Mouse (Mus musculus): ENCODE measurements around the gene Ndrg3. TPM values are rescaled to one million over a fixed set of nuclear protein-coding genes. Genes with fewer than 3 reads are reported as not detected.

The Ndrg3 gene
- polyA plus RNA-seq, 1 experiment = 197 TPM

DNA sequence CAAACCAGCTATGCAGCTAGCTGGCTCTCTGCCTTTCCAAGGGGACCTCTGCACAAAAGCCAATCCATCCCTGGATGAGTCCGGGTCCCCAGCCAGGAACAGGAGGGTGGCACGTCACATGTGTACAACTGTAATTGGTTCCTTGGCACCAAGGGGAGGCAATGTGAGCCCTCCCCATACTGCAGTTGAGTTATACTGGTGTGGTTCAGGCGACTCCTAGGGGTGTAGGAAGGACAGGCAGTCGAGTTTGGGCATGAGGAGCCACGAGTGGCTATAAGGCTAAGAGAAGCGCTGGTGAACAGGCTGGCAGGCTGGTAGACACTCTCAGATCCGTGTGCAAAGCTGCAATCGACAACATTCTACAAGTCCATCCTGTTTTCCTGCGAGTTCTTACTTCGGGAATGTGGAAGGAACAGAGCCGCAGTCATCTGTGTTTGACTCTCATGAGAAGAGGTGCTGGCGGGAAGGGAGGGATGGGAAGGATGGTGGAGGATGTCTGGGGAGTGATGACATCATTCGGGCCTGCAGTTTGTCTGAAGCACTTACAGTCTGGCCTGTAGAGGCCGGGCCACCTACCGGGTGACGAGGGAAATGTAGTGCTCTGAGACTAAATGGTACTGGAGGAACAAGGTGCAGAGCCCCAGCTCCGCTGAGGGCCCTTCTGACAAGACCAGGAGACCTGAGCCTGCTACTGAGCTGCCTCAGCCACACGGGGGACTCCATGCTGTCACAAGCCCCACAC, 24.8 kb upstream of the Ndrg3 start:
- TF ChIP-seq CTCF (IDR thresholded peaks at IDR 0.05; ENCODE audit: borderline replicate concordance, control insufficient read depth, extremely low read depth, insufficient read depth, low read length, poor library complexity) = no peak
- H3K27ac ChIP-seq (ENCODE audit: control insufficient read depth, insufficient read depth, low read length) = no peak overlapping the region
- no peaks in the 10 kb centered on the region for H3K36me3 ChIP-seq (ENCODE audit: control insufficient read depth, insufficient read depth, low read length)
- no peaks in the 10 kb centered on the region for H3K27me3 ChIP-seq (ENCODE audit: control insufficient read depth, insufficient read depth, low read length)
- 89% methylated on average over 18 of the region's 18 CpGs for WGBS
- no peak overlapping the region for H3K4me3 ChIP-seq (ENCODE audit: control insufficient read depth, insufficient read depth, low read length)
- no peaks in the 10 kb centered on the region for H3K4me1 ChIP-seq (replicated peaks; ENCODE audit: control insufficient read depth, insufficient read depth, low read length)
- DNase-seq = no peak

DNA sequence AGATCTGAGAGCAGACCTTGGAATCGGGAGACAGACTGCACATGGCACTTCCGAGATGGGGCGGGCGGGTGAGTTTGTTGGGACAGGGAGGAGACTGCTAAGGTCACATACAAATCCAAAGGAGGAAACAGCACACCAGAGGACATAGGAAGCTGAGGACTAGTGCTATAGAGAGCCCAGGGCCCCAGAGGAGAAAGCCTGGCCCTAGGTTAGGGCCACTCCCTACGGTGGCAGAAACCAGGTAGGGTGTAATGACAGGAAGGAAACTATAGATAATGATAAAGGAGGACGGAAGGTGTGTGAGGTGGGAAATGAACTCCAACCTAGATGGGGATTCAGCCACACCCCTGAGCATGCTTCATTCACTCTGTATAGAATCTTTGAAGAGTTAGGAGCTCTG, 20.5 kb upstream of the Ndrg3 start:
- no peak for TF ChIP-seq CTCF (IDR thresholded peaks at IDR 0.05; ENCODE audit: borderline replicate concordance, control insufficient read depth, extremely low read depth, insufficient read depth, low read length, poor library complexity)
- TF ChIP-seq POLR2A (IDR thresholded peaks at IDR 0.05; ENCODE audit: control insufficient read depth, extremely low read depth, insufficient read depth, low read length, poor library complexity) = no peak
- Histone ChIP-seq H3K27ac (ENCODE audit: control insufficient read depth, insufficient read depth, low read length) (no peak overlapping the region), H3K4me3 (ENCODE audit: control insufficient read depth, insufficient read depth, low read length) (no peak overlapping the region), H3K36me3 (ENCODE audit: control insufficient read depth, insufficient read depth, low read length) (no peaks in the 10 kb centered on the region), H3K4me1 (replicated peaks; ENCODE audit: control insufficient read depth, insufficient read depth, low read length) (peaks cover 10% of the 10 kb centered on the region), H3K27me3 (ENCODE audit: control insufficient read depth, insufficient read depth, low read length) (no peaks in the 10 kb centered on the region)
- DNase-seq = no peak
- 95% methylated on average over 6 of the region's 6 CpGs for WGBS

DNA sequence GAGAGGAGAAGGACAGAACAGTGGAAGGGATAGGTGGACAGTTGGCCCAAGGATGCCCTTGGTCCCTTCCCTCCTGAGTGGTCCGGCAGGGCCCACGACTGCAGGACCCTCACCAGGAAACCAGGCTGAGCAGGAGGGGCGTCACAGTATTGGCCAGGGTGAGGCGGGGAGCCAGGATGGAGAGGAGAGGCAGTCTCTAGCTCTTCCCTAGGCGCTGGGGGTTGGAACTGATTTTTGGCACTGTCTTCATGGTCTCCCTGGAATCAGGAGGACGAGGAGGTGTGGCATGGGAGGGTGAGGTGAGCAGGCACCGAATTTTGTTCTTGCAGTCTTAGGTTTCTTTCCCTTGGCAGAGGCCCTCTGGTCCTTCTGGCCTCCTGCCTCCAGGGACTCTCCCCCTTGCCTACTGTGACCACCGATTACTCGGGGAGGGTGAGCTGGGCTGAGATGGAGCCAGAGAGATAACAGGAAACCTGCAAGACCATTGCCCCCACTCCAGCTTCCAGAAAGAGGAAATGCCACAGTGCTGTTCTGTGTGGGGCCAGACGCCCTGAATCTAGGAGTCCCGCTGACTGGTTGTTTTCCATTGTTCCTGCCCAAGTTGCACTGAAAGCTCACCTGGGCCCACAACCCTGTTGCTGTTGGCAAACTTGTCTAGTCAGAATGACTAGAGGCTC, 18.9 kb upstream of the Ndrg3 start:
- Histone ChIP-seq H3K4me3 (ENCODE audit: control insufficient read depth, insufficient read depth, low read length) (no peak overlapping the region), H3K27ac (ENCODE audit: control insufficient read depth, insufficient read depth, low read length) (no peak overlapping the region), H3K27me3 (ENCODE audit: control insufficient read depth, insufficient read depth, low read length) (no peaks in the 10 kb centered on the region), H3K4me1 (replicated peaks; ENCODE audit: control insufficient read depth, insufficient read depth, low read length) (peaks cover 19% of the 10 kb centered on the region), H3K36me3 (ENCODE audit: control insufficient read depth, insufficient read depth, low read length) (no peaks in the 10 kb centered on the region)
- no peak for DNase-seq
- WGBS = 43% methylated on average over 11 of the region's 11 CpGs
- TF ChIP-seq CTCF (IDR thresholded peaks at IDR 0.05; ENCODE audit: borderline replicate concordance, control insufficient read depth, extremely low read depth, insufficient read depth, low read length, poor library complexity) = no peak
- no peak for TF ChIP-seq POLR2A (IDR thresholded peaks at IDR 0.05; ENCODE audit: control insufficient read depth, extremely low read depth, insufficient read depth, low read length, poor library complexity)

DNA sequence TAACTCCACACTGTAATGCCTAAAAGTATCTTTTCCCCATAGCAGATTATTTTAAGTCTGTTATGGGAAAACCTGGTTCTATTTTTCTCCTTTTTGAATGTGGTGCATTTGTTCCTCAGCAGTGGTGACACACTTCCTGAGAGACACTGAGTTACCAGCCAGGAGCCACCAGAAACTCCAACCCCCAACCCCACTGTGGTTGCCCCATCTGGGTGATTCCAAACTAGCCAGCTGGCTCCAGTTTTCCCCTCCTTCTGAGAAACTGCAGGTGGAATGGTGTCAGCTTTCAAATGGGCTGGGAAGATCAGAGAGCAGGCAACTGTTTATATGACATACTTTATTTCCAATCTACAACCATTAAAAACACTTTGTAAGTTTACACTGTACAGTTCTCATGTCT, 18.3 kb upstream of the Ndrg3 start:
- Histone ChIP-seq H3K36me3 (ENCODE audit: control insufficient read depth, insufficient read depth, low read length) (peaks cover under 1% of the 10 kb centered on the region), H3K4me1 (replicated peaks; ENCODE audit: control insufficient read depth, insufficient read depth, low read length) (peaks cover 21% of the 10 kb centered on the region), H3K27me3 (ENCODE audit: control insufficient read depth, insufficient read depth, low read length) (no peaks in the 10 kb centered on the region), H3K27ac (ENCODE audit: control insufficient read depth, insufficient read depth, low read length) (no peak overlapping the region), H3K4me3 (ENCODE audit: control insufficient read depth, insufficient read depth, low read length) (no peak overlapping the region)
- no peak for DNase-seq
- TF ChIP-seq CTCF (IDR thresholded peaks at IDR 0.05; ENCODE audit: borderline replicate concordance, control insufficient read depth, extremely low read depth, insufficient read depth, low read length, poor library complexity) (no peak), POLR2A (IDR thresholded peaks at IDR 0.05; ENCODE audit: control insufficient read depth, extremely low read depth, insufficient read depth, low read length, poor library complexity) (no peak)

DNA sequence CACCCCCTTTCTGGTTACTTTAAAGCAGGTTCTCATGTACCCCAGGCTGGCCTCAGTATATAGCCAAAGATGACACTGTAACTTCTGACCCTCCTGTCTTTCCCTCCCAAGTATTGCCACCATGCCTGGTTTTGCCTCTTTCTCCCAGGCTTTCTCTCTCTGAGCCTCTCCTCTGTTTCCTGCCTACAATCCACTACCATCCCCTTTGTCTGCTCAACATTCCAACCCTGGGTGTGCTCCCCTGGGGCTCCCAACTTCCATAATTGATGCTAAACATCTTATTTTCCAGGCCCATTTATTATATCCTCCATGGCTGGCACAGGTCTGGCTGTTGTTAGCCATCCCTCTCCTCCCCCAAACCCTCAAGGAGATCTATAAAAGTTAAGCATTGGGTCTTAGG, 16.7 kb upstream of the Ndrg3 start:
- TF ChIP-seq CTCF (IDR thresholded peaks at IDR 0.05; ENCODE audit: borderline replicate concordance, control insufficient read depth, extremely low read depth, insufficient read depth, low read length, poor library complexity) (no peak), POLR2A (IDR thresholded peaks at IDR 0.05; ENCODE audit: control insufficient read depth, extremely low read depth, insufficient read depth, low read length, poor library complexity) (no peak)
- no peak overlapping the region for H3K4me3 ChIP-seq (ENCODE audit: control insufficient read depth, insufficient read depth, low read length)
- no peaks in the 10 kb centered on the region for H3K27me3 ChIP-seq (ENCODE audit: control insufficient read depth, insufficient read depth, low read length)
- peaks cover 5% of the 10 kb centered on the region for H3K36me3 ChIP-seq (ENCODE audit: control insufficient read depth, insufficient read depth, low read length)
- peaks cover 21% of the 10 kb centered on the region for H3K4me1 ChIP-seq (replicated peaks; ENCODE audit: control insufficient read depth, insufficient read depth, low read length)
- DNase-seq = no peak
- H3K27ac ChIP-seq (ENCODE audit: control insufficient read depth, insufficient read depth, low read length) = no peak overlapping the region

DNA sequence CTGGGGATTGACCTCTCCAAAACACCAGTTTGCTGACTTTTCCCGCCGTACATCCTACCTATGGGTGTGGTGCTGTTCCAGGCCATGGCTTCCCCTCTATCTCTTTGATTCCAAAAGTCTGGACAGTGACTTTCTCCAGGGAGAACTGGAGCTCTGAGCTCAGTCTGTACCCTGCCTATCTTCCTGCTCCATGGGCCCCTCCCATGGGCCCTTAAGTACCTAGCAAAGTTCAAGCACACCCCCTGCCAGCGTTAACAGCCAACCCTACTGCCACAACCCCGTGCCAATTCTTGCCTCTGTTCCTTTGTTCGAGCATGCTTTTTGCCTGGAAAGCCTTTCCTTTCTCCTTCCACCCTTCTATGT, 15.4 kb upstream of the Ndrg3 start:
- Histone ChIP-seq H3K27me3 (ENCODE audit: control insufficient read depth, insufficient read depth, low read length) (no peaks in the 10 kb centered on the region), H3K36me3 (ENCODE audit: control insufficient read depth, insufficient read depth, low read length) (peaks cover 5% of the 10 kb centered on the region), H3K4me1 (replicated peaks; ENCODE audit: control insufficient read depth, insufficient read depth, low read length) (peaks cover 21% of the 10 kb centered on the region), H3K4me3 (ENCODE audit: control insufficient read depth, insufficient read depth, low read length) (peak overlapping the region; percentile 82), H3K27ac (ENCODE audit: control insufficient read depth, insufficient read depth, low read length) (no peak overlapping the region; the same call in 1 of the 2 replicates)
- WGBS = 33% methylated on average over 5 of the region's 5 CpGs
- DNase-seq = no peak
- TF ChIP-seq POLR2A (IDR thresholded peaks at IDR 0.05; ENCODE audit: control insufficient read depth, extremely low read depth, insufficient read depth, low read length, poor library complexity) (no peak), CTCF (IDR thresholded peaks at IDR 0.05; ENCODE audit: borderline replicate concordance, control insufficient read depth, extremely low read depth, insufficient read depth, low read length, poor library complexity) (no peak)

All from thymus, adult 2 months (tissue).